Mouse (Mus musculus) embryonic fibroblast, embryonic 13.5 days (primary cell): ENCODE data around the gene Gm9821. TPM values are rescaled to one million over a fixed set of nuclear protein-coding genes. Genes with fewer than 3 reads are reported as not detected.

Experiments used
- H3K27ac ChIP-seq: 2 replicates; pipeline ENCODE4 v1.5.1; 2012; ENCODE audit warnings: low read length, control low read depth, inconsistent platforms; ENCODE audit not compliant: insufficient read depth
- H3K4me1 ChIP-seq: 2 replicates; pipeline ENCODE4 v1.6.1; 2011; ENCODE audit warnings: low read length; ENCODE audit not compliant: control insufficient read depth, insufficient read depth
- H3K4me3 ChIP-seq: 2 replicates; pipeline ENCODE4 v1.5.1; 2011; ENCODE audit warnings: mild to moderate bottlenecking, control low read depth, low read length; ENCODE audit not compliant: insufficient read depth
- CTCF ChIP-seq: IDR thresholded peaks from 2 replicates; pipeline ENCODE4 v1.5.1; 2011; ENCODE audit warnings: mild to moderate bottlenecking, control low read depth, low read length, moderate library complexity, borderline replicate concordance; ENCODE audit not compliant: insufficient read depth
- POLR2A ChIP-seq: IDR thresholded peaks from 2 replicates; pipeline ENCODE4 v1.6.1; 2011; ENCODE audit warnings: low read depth, mild to moderate bottlenecking, control low read depth, low read length, moderate library complexity
- polyA plus RNA-seq: library from polyadenylated mRNA; stranded (reverse); fragments of >200 nt; gene quantifications from 2 replicates; pipeline ENCODE4 v1.2.4, GENCODE M21; 2011; ENCODE audit warnings: low read depth; ENCODE audit not compliant: missing spikeins, insufficient read length

Gene Gm9821
- polyA plus RNA-seq, 1 experiment: not detected

GRCm38 (mm10) chr2:91965417-91965816 lies 19.9 kb downstream of the Gm9821 start:
- no peak overlapping the region for H3K4me3 ChIP-seq
- H3K27ac ChIP-seq: no peak overlapping the region
- TF ChIP-seq POLR2A (no peak), CTCF (no peak)
- H3K4me1 ChIP-seq: peaks cover 6% of the 10 kb centered on the region

GRCm38 (mm10) chr2:91966367-91966766 lies 20.9 kb downstream of the Gm9821 start:
- no peak overlapping the region for H3K27ac ChIP-seq
- no peak for TF ChIP-seq POLR2A
- no peak for TF ChIP-seq CTCF

DNA sequence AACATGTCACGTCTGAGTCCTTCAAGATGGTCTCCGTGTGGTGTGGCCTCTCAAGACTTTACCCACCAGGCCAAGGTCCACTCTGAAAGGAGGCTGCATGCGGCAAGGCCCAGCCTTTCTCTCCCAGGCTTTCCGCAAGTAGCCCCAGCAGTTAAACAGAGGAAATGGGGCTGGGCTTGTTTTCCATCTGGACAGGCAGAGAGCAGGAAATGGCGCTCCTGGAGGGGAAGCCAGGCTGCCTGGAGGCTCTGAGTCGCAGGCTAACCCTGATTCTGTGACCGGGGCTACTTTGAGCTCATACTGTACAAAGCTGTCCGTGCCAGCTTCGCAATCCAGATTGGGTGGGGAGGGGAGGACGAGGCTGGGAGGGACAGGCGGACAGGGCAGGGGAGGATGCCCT lies 22.5 kb downstream of the Gm9821 start:
- H3K4me1 ChIP-seq: no peaks in the 10 kb centered on the region
- H3K27ac ChIP-seq: no peak overlapping the region

More at GRCm38 (mm10) chr2:91966367-91966766, 20.9 kb downstream of the Gm9821 start:
- H3K4me1 ChIP-seq: peaks cover 6% of the 10 kb centered on the region
- no peak overlapping the region for H3K4me3 ChIP-seq

GRCm38 (mm10) chr2:91971231-91972097 lies 26.0 kb downstream of the Gm9821 start:
- no peak overlapping the region for H3K27ac ChIP-seq
- no peak overlapping the region for H3K4me3 ChIP-seq
- no peaks in the 10 kb centered on the region for H3K4me1 ChIP-seq
- TF ChIP-seq POLR2A (no peak), CTCF (no peak)

More for the DNA sequence above, 22.5 kb downstream of the Gm9821 start:
- no peak for TF ChIP-seq CTCF
- TF ChIP-seq POLR2A: no peak
- H3K4me3 ChIP-seq: no peak overlapping the region

GRCm38 (mm10) chr2:91972121-91972566 lies 26.6 kb downstream of the Gm9821 start:
- TF ChIP-seq POLR2A: no peak
- TF ChIP-seq CTCF: no peak
- Histone ChIP-seq H3K4me3 (no peak overlapping the region), H3K4me1 (no peaks in the 10 kb centered on the region), H3K27ac (no peak overlapping the region)

DNA sequence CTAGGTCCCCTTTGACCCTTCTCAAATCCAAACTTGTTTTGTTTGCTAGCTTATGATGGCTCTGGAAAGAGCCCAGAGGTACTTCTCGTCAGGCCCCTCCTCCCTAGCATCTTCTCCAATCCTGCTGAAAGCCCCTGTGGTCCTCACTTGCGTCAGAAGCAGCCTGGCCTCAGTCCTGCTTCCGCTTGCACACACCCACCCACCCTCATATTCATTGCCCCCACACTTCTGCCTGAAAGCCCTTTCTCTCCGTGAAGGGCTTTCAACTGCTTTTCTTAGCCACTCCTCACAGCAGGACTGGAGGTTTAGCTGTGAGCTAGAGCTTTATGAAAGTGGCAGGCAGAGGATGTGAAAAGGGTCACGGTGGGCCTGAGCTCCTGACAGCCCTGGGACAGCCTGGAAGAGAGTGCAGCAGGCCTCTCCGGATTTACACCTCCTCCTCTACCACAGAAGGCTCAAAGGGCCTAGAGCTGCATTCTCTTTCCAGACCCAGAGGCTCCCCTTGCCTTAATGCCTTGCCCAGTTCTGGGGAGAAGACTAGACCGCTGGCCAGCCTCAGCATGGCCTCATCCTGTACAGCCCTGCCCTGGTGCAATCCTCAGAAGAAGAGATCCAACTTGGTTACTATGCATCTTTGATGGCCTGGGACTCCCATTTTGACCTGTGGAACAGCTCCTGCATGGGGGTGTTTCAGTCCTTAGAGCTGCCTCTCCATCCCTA lies 28.1 kb downstream of the Gm9821 start:
- Histone ChIP-seq H3K27ac (no peak overlapping the region), H3K4me1 (no peaks in the 10 kb centered on the region), H3K4me3 (no peak overlapping the region)
- TF ChIP-seq POLR2A (no peak), CTCF (no peak)

DNA sequence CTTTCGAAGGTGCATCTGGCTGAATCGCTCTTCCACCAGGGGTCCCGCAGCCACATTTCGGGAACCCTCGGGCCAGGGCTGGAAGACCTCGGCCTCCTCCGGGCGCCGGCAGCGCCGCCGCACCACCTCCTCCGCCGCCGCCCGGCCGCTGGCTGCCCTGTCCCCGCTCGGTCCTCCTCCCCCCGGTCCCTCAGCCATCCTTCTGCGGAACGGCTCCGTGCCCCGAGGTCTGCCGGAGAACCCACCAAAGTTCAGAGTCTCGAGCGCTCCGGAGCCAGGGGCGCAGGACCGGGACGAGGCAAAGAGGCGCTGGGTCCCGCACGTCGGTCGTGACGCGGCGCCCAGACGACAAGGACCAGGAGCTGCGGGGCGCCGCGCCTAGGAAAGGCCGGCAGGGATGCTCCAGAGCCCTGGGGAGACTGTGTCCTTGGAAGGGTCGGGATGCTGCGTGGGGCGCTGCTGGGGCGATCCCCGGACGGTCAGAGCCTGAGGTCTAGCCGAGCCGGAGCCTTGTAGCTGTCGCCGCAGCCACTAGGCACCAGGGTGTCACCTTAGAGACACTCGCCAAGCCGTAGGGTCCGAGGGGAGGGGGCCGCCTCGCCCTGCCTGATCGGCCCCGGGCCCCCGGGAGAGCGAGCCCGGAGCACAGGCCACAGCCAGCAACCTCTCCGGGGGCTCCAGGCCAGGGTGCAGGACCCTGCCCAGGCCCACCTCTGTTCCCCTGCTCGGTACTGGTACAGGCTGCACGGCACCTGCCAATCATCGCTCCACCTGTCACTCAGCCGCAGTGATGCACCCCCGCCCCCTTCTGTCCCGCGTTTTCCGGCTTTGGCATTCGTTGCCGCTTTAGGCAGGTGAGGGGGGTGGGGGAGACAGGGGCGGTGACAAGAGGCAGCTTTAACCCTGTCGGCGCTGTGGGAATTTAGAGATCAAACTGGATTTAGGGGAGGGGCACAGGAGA lies 30.4 kb downstream of the Gm9821 start, which contains the start of gene Dgkz:
Dgkz (minus strand) TSS at position 284 of the 961 bp plus-strand sequence.
- Histone ChIP-seq H3K4me1 (no peaks in the 10 kb centered on the region), H3K4me3 (no peak within 1 kb of the TSS), H3K27ac (no peak within 1 kb of the TSS)
- no peak for TF ChIP-seq POLR2A

DNA sequence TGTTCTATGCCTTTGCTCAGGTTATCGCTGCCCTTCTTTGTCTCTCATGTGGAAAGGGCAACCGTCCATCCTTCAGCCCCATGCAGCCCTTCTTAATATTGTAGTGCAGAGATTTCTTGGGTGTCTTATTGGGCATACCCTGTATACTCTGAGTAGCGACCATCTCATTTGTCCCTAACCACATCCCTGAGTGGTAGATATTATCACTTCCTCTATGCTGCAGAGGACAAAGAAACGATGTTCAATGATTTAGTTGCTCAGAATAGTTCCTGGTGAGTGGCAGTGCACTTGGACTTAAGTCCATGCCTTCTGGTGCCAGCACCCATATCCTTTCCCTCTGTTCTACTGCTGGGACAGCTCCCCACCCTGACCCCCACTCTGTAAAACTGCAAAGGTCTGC lies 32.5 kb downstream of the Gm9821 start:
- Histone ChIP-seq H3K4me3 (no peak overlapping the region), H3K4me1 (no peaks in the 10 kb centered on the region), H3K27ac (no peak overlapping the region)
- TF ChIP-seq CTCF (no peak), POLR2A (no peak)

GRCm38 (mm10) chr2:91978547-91978946 lies 33.0 kb downstream of the Gm9821 start:
- no peaks in the 10 kb centered on the region for H3K4me1 ChIP-seq
- TF ChIP-seq POLR2A (no peak), CTCF (no peak)
- H3K4me3 ChIP-seq: no peak overlapping the region
- no peak overlapping the region for H3K27ac ChIP-seq

GRCm38 (mm10) chr2:91980245-91980644 lies 34.7 kb downstream of the Gm9821 start:
- no peak for TF ChIP-seq CTCF
- Histone ChIP-seq H3K27ac (no peak overlapping the region), H3K4me3 (no peak overlapping the region), H3K4me1 (peaks cover 5% of the 10 kb centered on the region; the same call in 1 of the 2 replicates)
